Mouse (Mus musculus) ovary, postnatal 10 days (tissue): Measurements from ENCODE around the gene Eri3.

ENCODE experiments used
- DNase-seq: peaks from one replicate; pipeline ENCODE4 v3.0.0; 2022; ENCODE audit warnings: low spot score

The Eri3 gene

DNA sequence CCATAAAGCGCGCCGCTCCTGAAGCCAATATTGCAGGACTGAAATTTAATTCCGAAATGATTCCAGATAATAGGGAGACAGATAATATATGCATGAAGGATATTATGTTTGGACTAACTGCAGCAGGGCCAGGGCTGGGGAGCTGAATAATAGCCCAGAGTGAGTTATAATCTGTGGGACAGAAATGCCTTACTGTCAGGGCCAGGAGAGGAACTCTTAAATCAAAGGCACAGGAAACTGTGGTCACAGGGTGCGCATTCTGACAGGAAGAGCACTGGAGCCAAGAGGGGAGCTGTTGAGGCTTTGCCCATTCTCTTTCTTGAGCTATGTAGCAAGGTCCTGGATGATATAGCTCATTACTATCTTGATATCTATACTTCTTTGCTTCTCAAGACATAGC is 74.5 kb downstream of the Eri3 start:
- no peak for DNase-seq

DNA sequence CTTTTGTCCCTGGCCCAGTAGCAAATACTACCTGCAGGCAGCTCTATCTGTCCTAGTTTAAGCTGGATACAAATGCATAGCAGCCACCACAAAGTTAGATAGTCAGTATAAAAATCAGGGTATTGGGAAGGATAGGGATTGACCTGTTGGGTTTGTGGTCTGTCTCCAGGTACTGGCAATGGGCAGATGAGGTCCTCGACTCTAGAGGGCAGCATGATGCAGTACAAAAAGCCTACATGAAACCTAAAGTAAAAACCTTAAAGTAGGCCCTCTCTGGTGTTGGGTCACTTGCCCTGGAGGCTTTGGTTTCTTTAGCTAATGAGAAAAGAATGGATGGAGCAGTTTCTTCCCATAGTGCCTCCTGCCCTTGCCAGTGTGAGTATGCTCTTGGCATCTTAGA is 78.3 kb downstream of the Eri3 start:
- no peak for DNase-seq

DNA sequence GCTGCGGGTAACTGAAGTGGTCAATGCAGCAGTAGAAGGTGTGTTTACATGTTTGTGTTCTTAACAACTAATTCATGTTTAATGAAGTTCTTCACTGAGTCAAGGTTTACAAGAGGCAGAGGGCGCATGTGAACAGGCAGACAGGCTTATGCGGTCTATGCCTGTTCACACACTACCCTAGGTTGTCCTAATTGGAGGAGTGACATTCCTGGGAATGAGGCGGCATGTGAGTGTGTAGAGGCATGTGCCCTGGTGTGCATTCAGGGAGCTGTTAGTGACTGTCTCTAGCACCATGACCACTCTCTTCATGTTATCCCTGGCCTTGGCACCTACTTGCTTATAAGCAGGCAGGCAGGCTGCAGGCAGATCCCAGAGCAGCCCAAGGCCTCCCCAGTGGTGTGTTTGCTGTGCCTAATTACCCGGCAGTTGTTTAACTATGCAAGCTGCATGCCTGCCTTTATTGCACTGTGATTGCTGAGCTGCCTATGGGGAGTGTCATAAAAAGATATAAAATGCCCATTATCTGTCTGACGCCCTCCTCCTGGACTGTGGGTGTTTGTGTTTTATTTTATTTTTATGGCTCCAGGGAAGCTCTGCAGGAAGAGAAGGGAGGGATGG is 80.0 kb downstream of the Eri3 start:
- no peak for DNase-seq

DNA sequence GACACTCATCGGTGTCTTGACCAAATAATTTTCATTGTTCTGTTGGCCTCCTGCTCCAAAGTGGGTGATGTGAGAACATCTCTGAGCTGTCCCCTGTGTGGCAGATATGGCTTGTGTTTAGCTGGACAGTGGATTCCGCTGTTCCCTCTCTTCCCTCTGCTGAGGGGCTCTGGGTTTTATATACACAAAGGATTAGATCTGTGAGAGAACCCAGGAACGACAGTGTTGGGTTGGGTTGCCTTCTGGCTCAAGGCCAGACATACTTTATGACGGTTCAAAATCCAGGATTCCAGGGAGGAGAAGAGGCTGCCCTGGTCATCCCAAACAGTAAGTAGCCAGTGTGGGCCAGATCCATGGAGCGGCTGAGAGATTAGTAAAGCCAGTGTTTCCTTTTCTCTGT is 83.4 kb downstream of the Eri3 start:
- no peak for DNase-seq

DNA sequence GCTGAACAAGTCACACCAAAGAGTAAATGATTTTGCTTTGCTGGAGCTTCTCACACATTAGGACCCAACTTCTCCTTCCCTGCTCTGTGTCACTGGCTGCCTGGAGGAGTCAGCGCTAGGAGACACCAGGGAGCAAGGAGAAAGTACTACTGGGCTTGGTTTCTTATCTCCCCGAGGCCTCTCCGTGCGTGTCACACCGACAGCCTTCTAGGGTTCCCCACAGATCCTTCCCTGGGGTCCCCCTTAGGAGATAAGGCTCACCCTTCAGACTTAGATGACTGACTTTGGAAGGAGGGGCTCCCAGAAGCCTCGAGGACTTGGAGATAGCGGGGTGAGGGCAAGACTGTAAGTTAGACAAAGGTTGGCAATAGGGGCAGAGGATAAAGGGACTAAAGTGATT is 84.5 kb downstream of the Eri3 start:
- DNase-seq: no peak

DNA sequence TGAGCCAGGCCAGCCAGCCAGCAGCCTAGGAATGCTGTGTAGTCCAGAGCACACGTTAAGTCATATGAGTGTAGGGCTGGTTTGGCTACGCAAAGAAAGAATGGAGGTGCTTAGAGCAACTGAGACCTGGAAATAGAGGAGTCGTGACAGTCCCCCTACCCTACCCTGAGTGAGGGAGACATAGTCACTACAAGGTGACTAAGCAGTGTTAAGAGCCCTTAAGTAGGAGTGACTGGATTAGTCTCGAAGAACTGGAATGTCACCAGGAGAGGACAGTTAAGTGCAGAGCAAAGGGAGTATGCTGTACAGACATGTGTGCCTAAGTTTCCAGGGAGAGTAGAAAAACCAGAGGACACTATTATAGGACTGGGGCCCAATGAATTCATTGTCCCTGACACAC is 86.0 kb downstream of the Eri3 start:
- DNase-seq: no peak

DNA sequence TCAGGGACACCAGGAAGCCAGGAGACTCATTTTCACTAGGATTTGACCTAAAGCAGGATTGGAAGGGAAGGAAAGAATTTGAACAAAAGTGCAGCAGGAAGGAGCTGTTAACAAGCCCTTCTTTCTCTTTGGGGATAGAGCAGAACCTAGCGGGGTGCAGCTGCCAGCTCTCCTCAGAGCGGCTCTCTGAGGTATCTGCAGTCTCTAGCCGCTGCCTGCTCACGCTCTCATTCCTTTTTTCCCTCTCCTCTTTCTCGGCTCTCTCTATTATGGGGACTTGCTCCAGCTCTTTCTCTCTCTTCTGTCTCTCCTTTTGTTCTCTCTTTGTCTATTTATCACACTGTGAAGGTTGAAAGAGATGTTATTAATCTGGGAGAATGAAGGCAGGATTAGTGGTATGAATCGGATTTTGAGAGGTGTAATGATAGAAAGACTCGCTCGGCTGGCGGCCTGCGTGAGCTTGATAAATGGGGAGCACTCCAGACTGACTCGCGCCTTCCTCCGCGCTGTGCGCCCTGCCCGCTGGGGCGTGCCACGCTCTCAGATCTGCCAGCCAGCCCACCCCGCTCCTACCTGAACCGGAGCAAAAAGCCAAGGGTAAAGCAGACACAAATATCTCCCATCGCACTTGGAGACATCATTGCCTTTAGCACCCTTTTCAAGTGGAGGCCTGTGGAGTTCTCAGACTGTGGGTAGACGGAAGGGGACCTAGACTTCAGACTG is 86.9 kb downstream of the Eri3 start:
- no peak for DNase-seq

DNA sequence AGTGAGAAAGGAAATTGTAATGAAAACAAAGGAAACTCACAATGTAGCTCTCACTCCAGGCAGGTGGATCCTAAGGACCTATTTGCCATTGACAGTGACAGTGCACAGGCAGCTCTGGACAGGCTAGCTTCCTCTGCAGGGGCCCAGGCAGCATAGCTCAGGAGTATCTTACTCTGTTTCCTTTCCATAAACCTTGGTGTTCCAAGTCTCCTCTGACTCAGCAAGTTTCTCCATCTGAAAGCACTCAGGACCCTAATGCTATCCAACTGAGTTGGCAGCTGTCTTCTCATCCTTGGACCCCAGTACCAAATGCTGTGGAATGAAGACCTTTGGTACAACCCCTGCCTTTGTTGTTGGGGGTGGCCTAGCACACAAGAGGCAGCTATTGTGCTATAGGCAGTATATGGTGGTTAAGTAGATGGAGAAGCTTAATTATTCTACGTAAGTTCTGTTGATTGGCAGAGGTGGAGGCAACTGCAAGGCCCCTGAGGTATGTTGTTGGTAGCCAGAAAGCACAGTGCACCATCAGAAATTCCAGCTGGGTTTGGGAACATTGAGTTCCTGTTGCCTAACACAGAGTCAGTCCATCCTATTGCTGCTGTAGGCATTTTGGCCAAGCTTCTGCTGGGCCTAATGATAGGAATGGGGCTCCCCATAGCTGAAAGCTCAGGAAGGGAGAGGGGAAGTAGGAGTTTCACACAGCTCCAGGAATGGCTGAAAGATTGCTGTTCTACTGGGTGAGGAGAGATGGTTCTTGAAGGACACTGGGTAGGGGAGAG is 90.9 kb downstream of the Eri3 start:
- no peak for DNase-seq

DNA sequence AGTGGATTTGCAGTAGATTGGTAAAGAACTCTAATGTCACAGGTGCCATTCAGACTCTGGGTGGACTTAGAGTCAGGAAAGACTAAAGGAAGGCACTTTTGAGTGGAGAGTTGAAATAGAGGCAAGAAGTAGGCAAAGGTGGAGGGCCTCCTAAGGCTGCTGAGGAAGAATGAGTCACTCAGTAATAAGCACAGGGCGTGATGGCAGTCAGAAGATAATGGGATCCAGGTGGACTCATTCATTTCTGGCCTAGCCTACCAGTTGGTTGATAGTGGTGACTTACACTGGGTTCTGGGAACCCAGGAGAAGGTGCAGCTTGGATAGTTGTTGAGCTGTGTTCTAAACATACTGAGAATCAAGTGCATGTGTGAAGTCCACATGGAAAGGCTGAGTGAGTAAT is 91.6 kb downstream of the Eri3 start:
- no peak for DNase-seq

DNA sequence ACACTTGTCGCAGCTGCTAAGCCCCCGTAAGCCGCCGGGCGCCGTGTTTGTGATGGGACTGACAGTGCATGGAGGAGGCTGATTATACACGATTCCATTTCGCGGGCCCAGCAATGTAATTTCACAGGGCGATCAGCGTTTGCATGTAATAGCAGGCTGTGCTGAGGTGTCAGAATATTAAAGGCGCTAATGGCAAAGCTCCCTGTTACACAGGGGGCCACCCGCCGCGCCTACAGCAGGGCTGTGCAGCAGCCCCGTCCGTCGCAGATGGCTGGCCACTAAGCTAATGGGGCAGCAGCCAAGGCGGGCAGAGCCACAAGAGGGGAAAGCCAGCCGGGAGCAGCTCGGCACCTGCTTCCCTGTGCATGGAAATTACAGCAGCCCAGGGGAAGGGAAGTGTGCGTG is 94.9 kb downstream of the Eri3 start:
- DNase-seq: no peak

DNA sequence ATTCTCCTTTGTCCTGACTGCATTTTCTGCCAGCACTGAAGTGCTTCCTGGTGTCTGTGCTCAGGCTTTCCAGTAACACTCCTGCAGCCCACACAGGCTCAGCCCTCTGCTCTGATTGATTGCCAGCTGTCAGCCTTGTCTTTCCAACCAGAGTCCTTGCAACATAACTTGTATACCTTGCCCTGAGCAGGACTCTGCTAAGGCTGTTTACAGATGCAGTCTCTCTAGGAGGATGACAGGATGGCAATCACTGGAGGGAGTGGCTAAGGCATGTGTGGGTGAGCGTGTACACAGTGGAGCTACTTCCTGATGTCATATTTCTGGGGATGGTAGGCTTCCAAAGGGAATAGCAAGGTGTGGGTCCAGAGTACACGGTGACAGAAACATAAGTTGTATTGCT is 95.7 kb downstream of the Eri3 start:
- DNase-seq: no peak

DNA sequence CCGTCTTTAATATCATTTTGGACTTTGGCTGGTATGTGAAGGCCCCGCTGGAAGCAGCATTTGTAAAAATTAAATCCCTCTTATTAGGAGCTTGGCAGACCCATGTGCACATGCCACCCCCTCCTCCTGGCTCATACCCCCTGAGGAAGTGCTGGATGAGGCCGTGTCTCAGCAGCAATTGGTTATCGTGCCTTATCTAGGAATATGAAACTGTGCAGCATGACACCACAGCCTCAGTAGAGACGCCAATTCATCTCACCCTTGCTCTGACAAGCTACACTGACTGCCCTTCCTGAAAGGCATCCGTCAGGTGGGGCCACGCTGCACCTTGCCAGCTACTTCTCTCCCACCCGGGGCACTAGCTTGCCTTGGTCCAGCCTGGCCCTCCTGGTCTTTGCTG is 96.3 kb downstream of the Eri3 start:
- DNase-seq: no peak

DNA sequence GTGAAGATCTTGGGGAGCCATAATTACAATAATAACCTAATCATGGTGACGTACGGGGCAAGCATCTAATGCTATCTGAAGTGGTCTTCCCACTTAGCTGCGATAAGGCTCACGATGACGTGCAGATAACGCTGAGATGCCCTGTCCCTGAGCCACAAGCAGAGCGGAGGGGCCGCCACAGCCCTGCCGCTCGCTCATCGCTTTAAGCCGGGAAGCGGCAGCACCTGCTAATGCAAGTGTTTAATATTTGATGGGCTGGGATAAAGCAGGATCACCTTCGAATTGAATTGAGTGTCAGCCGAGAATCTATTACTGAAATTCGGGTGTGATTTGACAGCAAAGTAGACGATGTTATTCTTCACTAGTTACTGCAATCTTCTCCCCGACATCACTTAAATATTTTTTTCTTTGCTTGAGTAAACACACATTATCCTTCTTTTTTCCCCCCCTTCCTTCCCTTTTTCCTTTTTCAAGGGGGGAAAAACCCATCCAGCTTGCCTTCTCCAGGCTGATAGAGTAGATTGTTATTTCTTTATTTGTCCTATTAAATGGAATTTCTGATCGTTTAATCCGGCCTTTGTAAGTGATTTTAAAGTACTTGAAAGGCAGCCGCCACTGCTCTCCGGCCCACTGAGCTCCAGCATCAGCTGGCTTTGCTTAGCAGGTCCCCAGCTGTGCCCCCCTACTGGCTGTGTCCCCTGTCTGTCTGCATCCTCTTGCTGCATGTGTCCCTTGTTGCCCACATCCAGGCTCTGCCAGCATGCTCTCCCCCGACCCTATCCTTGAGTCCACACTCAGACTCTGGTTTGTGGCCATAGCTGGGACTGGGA is 97.0 kb downstream of the Eri3 start:
- DNase-seq: no peak

DNA sequence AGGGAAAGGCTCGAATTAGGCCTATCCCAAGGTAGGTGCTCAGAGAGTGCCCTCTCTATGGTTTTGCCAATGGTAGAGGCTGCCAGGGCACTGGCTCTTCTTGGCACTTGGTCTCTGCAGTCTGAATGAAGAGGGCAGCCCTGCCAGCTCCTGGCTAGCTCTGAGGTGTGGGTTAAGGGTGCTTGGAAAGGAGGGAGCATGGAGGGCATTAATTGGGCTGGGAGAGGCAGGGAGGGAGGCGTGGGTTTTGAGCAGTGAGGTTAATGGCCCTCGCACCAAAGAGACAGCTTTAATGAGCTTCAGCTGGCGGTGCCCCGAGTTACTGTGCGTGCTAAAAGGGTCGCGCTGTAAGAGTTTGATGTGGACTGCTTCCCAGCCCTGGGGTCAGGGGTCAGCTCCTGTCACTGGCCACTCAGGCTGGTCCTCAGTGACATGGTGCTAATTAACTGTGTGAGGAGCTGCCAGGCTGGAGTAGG is 101.5 kb downstream of the Eri3 start:
- no peak for DNase-seq

DNA sequence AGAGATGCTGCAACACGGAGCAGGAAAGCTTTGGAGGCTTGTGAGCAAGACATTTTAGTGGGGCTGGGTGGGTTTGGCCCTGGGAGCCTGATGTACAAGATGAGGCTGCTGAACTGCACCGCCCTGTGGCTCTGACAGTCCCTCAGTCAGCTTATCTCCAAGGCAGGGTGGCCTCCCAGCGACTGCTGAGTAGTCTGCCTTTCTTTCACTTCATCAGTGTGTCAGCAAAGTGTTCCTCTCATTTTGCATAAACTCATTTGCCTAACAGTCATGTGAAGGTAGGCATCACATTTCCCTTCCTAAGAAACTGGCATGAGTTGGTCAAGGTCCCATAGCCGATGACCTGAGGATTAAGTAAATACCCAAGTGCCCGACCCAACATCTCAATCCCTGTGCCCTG is 102.6 kb downstream of the Eri3 start:
- DNase-seq: no peak

DNA sequence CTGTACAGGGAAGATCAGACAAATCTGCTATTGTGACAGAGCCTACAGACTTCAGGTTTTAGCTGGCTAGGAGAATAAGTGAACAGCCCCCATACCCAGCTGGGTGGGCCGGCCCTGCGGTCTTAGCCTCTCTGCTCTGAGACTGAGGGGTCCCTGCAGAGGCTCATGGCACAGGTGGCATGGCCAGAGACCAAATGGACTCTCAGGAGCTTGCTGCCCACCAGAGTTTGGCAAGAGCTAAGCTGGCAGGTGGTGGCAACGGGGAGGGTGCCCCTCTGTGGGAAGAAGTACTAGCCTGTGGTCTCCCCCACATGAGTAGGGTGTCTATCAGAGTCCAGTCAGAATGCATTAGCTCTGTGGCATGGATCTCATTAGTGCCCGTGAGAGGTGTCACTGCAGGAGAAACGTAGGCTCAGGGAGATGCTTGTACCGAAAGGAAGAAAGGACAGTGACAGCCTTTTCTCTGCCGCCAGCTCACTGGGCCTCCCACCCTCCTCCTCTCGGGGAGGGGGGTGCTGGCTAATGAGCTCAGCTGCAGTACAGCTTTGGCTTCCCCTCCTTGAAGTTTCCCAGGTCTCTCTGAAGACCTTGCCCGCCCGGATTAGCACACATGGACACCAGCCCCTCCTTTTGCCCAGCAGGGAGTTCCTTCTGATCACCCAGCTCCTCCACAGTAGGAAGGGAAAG is 104.0 kb downstream of the Eri3 start:
- no peak for DNase-seq

DNA sequence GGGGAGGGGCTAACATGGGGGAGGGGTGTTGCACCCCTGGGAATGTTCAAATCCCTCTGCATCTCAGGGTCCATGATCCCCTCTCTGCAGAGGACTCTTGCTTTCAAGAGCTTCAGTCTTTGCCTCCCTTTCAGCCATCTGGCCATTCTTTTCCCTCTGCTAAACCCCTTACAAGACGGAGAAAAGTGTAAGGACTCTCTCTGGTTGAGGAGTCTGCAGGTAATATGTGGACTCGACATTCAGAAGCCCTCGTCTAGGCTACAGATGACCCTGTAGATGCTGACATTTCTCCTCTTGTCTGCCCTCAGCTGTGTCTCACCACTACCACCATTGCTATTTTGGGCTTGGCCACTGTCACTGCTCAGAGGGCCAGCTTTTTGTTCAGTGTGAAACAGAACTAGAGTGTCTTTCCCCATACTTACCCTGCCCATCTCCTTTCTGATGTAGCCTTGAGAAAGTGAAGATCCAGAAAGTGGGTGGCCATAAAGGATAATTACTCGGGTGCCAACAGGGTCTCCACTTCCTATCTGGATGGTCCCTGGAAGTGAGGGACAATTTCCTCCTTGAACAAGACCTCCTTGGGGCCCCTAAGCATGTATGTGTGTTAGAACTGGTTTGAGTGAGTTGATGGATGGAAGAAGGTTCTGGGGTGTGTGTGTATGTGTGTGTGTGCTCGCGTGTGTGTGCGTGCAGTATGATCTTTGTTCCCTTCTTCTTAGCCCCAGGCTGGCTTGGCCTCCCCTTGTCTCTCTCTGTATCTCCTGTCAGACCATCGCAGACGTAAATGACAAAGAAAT is 104.7 kb downstream of the Eri3 start:
- DNase-seq: no peak

DNA sequence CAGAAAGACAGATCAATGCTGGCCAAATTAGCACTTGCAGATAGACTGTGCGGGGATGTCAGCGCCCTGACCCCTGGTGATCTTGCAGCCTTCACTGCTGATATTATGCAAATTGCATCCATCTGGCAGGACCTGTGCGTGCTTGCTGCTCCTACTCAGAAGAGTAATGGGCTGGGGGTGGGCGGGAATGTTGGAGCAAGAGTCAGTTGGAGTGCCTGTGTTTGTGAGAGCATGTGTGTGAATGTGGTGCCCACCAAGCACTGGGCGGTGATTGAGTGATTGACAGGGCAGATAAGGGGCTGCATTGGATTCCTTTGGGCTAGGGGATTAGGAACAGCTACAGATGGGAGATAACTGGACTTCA is 105.3 kb downstream of the Eri3 start:
- DNase-seq: no peak

DNA sequence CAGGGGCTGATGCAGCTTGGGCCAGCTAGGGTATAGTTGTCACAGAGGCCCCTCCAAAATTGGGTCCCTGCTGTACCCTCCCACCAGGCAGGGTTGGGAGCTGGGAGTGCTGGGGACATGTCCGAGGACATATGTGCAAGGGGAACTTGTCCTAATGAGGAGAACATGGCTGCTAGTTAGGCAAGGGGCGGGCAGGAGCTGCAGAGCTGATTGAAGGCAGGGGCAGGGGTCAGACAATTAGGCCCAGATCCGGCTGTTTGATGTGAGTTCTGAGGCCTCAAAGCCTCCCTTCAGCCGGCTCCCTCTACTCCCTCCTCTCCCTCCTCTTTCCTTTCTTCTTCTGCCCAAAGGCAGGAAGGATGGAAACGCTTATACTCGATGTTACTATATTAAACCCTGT is 106.8 kb downstream of the Eri3 start:
- no peak for DNase-seq

DNA sequence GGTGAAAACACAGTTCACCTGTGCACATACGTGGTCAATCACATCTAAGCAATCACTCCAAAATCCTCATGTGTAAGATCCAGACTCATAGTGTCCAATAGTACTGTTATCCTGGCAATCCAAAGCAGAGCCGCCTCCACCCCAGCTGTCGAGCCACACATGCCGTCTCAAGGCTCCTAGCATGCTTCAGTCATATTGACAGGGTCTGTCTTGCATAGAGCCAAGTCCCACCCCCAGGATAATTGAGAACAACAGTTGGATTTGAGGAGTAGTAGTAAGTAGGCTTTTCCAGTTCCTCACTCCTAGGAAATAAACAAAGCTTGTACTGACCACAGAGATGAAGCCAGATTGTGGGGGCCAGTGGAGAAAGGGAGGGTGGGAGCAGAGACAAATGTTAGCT is 107.5 kb downstream of the Eri3 start:
- DNase-seq: no peak
